Mouse (Mus musculus): Measurements from ENCODE around the gene Gm4553. TPM values are rescaled to one million over a fixed set of nuclear protein-coding genes. Genes with fewer than 3 reads are reported as not detected.
"Not testable (repeated sequence)": the region's sequence is repeated elsewhere in the genome, so short reads cannot be mapped to it uniquely, and the experiment has no call there.

Gm4553 gene
- not detected for total RNA-seq (2021)

GRCm38 (mm10) chr7:142165639-142166038 lies at the start of gene Gm4553:
Gene Gm4553, minus strand, starts transcription at chr7:142165739.
- DNase-seq = not testable (repeated sequence)

GRCm38 (mm10) chr7:142212136-142212535 lies 46.6 kb upstream of the Gm4553 start:
- not testable (repeated sequence) for DNase-seq

- no peak for DNase-seq
These were observed 46.0 kb upstream of the Gm4553 start, which contains the start of gene Gm7579 for GRCm38 (mm10) chr7:142211559-142211958. Gene Gm7579, plus strand, starts transcription at chr7:142211859.

GRCm38 (mm10) chr7:142206891-142207290 lies 41.4 kb upstream of the Gm4553 start:
- DNase-seq = not testable (repeated sequence)

GRCm38 (mm10) chr7:142205488-142205887 lies 39.9 kb upstream of the Gm4553 start:
- DNase-seq = no peak

GRCm38 (mm10) chr7:142201064-142201463 lies 35.5 kb upstream of the Gm4553 start, which contains the start of gene Krtap5-3:
Gene Krtap5-3, plus strand, starts transcription at chr7:142201364.
- no peak for DNase-seq

- no peak for DNase-seq
These were observed 33.2 kb upstream of the Gm4553 start for GRCm38 (mm10) chr7:142198748-142199147.

- no peak for DNase-seq
These were observed 24.8 kb upstream of the Gm4553 start, which contains the start of gene Gm10153 for GRCm38 (mm10) chr7:142190289-142190688. Gene Gm10153, minus strand, starts transcription at chr7:142190389.

GRCm38 (mm10) chr7:142188156-142188555 lies 22.6 kb upstream of the Gm4553 start:
- no peak for DNase-seq

GRCm38 (mm10) chr7:142181021-142181420 lies 15.5 kb upstream of the Gm4553 start:
- DNase-seq = no peak

GRCm38 (mm10) chr7:142178685-142179084 lies 13.1 kb upstream of the Gm4553 start:
- no peak for DNase-seq

- not testable (repeated sequence) for DNase-seq
These were observed 10.4 kb upstream of the Gm4553 start, which contains the start of gene Krtap5-2 for GRCm38 (mm10) chr7:142175905-142176304. Gene Krtap5-2, minus strand, starts transcription at chr7:142176005.

GRCm38 (mm10) chr7:142169836-142170235 lies 4.3 kb upstream of the Gm4553 start:
- no peak for DNase-seq

- DNase-seq = no peak
These were observed 6.2 kb downstream of the Gm4553 start for GRCm38 (mm10) chr7:142159366-142159765.

- not testable (repeated sequence) for DNase-seq
These were observed 8.5 kb downstream of the Gm4553 start, which contains the start of gene Gm29735 for GRCm38 (mm10) chr7:142157013-142157412. Gene Gm29735, minus strand, starts transcription at chr7:142157113.

- no peak for DNase-seq
These were observed 10.2 kb downstream of the Gm4553 start for GRCm38 (mm10) chr7:142155308-142155707.

- DNase-seq = no peak
These were observed 13.3 kb downstream of the Gm4553 start for GRCm38 (mm10) chr7:142152191-142152590.

- DNase-seq = no peak
These were observed 16.9 kb downstream of the Gm4553 start for GRCm38 (mm10) chr7:142148633-142149032.

GRCm38 (mm10) chr7:142146033-142146432 lies 19.5 kb downstream of the Gm4553 start:
- DNase-seq = peak; percentile 65

- no peak for DNase-seq
These were observed 20.1 kb downstream of the Gm4553 start for GRCm38 (mm10) chr7:142145413-142145940.

GRCm38 (mm10) chr7:142144507-142144906 lies 21.0 kb downstream of the Gm4553 start, which contains the start of gene Gm45337:
Gene Gm45337, minus strand, starts transcription at chr7:142144607.
- DNase-seq = no peak

GRCm38 (mm10) chr7:142143506-142144010 lies 22.0 kb downstream of the Gm4553 start:
- not testable (repeated sequence) for DNase-seq

- DNase-seq = no peak
These were observed 24.8 kb downstream of the Gm4553 start for GRCm38 (mm10) chr7:142140696-142141095.

- DNase-seq = not testable (repeated sequence)
These were observed 29.6 kb downstream of the Gm4553 start, which contains the start of gene Gm39115 for GRCm38 (mm10) chr7:142135934-142136333. Gene Gm39115, minus strand, starts transcription at chr7:142136034.
